Mouse (Mus musculus): ENCODE data around the gene Rfx7.
"Not testable (repeated sequence)": the region's sequence is repeated elsewhere in the genome, so short reads cannot be mapped to it uniquely, and the experiment has no call there.

- TF ChIP-seq POLR2A (IDR thresholded peaks at IDR 0.05; ENCODE audit: borderline replicate concordance, control insufficient read depth, low read depth, low read length); CTCF (IDR thresholded peaks at IDR 0.05; ENCODE audit: control insufficient read depth, insufficient read depth, low read length): not testable (repeated sequence)
These were observed 134.4 kb downstream of the Rfx7 start for GRCm38 (mm10) chr9:72666352-72667021.
